Mouse (Mus musculus) heart, adult 11 months (tissue): ENCODE measurements around the gene Chrm4.

ENCODE experiments used
- DNase-seq: peaks from one replicate; pipeline ENCODE4 v3.0.0; 2022

Chrm4 gene

DNA sequence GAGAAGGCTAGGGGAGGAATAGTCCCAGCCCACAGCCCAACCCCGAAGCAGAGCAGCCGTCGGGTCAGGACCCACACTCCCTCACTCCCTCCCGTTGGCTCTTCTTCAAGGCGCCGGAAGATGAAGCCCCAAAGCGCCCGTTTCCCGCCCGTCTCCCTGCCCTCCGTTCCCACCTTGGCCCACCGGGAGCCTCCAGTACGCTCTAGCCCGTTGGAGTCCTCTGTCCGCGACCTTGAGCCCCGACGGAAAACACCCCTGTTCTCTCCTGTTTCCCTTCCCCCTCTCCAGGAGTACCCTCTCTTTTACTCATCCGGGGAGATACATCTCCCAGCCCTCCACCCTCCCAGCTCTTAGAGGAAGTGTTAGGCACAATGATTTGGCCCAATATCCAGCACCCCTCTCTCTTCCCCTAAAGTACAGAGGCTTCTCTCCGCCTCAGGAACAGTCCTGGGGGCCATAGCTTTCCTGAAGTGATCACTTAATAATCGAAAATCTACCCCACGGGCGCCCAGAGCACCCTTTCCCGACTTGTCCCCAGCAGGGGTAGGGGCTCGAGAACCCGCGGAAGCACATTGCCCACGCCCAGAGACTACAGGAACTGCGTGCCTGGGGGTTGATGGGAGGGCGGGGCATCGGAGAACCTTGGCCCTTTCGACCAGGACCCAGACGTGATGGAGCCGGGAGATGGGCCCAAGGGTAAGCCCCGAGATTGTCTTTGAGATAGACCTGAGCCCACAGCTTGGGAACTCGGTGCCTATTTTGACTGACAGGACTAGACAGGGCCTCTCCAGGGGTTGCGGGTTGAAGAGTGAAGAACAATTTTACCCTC, 4.2 kb upstream of the Chrm4 start:
- DNase-seq: peak; percentile 85

DNA sequence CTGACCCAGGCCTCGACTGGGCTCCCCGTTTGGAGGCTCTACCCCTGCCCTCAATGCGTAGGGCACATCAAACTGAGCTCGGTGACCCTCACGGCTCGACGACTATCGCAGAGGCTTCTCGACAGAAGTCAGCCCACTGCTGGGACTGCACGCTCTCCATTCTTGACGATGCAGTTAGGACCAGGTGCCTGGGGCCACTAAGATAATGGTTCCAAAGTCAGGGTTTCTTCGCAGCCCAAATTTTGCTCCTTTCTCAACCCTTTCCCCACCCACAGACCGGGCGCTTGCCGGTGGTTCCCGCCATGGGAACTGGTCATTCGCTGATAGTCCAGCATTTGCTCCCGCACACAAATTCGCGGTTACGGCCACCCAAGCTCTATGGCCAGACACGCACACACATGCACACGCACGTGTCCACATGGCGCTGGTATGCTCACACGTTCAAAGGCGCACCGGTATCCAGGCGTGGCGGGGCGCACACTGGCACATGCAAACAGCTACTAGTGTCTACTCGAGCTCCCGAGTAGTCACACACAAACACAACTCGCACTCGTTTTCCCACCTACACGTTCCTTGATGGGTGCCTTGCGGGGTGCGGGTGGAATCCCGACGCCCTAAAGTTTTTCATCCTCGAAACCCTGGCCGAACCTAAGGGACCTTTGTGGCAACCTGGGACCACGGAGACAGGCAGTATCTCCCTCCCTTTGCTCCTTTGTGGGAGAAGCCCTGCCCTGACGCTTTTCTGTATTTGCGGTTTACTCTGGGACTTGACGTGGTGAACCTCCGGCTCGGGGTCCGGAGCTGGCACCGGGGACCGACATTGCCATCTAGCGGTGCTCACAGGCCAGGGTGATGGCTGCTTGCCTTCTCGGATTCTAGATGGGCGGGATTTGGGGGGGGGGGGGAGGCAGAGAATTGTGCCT, 3.4 kb upstream of the Chrm4 start:
- DNase-seq: peak; percentile 91

DNA sequence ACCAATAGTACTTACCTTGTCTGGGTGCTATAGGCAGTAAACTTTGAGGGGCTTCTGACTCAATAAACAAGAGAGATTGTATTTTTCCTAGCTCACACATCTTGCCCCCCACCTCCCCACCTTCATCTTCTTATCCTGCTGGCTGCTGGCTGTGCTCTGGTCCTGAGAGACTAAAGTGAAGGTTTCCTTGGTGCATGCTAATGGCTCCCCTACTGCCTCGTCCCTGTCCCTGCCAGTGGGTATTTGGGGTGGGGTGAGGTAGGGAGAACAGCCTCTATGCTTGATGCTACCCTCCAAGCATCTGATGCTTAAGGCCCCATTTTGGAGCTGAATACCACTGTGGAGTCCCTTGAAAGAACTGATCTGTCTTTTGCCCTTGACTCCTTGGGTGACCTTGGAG, 2.3 kb upstream of the Chrm4 start:
- DNase-seq: peak; percentile 82

DNA sequence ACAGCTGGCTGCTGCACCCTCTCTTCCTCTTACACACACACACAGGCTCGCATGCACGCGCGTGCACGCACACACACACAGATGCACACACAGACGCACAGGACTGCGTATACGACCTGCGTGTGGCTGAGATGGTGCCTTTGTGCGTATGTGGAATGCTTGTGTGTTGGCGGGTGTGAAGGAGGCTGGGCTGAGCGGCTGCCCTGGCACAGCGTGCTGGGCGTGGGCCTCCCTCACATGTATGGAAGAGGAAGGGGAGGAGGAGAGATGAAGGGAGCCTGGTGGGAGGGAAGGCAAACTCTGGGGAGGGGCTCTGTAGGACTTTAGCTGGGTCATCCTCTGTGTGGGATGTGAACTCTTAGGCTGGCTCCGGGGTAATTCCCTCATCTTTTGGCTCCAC, 1.6 kb upstream of the Chrm4 start:
- DNase-seq: peak; percentile 85

DNA sequence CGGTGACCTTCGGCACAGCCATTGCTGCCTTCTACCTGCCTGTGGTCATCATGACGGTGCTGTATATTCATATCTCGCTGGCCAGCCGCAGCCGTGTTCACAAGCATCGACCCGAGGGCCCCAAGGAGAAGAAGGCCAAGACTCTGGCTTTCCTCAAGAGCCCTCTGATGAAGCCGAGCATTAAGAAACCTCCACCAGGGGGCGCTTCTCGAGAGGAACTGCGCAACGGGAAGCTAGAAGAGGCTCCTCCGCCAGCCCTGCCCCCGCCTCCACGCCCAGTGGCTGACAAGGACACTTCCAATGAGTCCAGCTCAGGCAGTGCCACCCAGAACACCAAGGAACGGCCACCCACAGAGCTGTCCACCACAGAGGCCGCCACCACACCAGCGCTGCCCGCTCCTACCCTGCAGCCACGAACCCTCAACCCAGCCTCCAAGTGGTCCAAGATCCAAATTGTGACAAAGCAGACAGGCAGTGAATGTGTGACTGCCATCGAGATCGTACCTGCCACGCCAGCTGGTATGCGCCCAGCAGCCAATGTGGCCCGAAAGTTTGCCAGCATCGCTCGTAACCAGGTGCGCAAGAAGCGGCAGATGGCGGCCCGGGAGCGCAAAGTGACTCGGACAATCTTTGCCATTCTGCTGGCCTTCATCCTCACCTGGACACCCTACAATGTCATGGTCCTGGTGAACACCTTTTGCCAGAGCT, 931 bp downstream of the Chrm4 start:
- DNase-seq: peak; percentile 95

DNA sequence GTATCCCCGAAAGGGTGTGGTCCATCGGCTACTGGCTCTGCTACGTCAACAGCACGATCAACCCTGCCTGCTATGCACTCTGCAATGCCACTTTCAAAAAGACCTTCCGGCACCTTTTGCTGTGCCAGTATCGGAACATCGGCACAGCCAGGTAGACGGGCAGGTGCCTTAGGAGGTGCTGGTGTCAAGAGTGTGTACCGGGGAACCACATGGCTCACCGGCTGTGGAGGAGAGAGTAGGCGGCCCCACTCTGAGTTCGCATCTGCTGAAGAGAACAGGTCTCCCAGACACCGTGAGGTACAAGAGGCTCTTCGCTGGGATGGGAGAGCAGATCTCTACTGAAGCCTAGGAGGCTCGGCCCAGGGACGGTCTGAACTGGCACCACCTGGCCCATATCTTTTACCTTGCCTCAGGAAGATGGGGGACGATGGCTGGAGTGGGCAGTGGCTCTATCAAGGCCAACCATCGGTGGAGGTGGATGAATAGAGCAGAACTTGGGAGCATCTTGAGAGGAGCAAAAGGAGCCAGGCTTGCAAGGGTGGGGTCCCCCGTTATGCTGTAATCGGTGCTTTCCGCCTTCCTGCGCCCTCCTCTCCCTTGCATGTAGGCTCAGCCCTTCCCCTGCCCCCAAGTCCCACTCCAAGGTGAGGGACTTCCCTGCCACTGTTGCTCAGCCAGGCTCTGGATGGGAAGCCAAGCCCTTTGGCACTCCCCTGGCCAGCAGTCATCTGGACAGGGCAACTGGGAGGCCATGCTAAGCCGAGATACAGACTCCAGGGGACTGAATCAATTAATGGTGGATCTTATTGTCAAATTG, 1.7 kb downstream of the Chrm4 start:
- DNase-seq: peak; percentile 89

DNA sequence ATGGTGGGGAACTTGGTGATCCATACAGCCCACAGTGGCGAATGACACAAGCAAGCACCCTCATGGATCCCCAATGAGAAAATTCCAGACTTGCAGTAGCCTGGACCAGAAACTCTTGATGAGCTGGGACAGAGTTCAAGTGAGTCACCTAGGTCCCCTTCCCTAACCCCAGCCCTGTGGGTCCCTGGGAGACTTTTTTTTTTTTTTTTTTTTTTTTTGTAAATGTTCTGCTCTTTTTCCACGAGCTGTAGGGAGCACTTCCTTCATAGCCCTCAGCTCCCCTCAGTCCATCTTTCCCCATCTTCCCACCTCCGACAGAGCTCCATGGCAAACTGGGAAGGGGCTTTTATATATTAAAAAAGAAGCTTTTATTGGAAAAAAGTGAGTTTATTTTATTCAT, 2.4 kb downstream of the Chrm4 start:
- DNase-seq: no peak

DNA sequence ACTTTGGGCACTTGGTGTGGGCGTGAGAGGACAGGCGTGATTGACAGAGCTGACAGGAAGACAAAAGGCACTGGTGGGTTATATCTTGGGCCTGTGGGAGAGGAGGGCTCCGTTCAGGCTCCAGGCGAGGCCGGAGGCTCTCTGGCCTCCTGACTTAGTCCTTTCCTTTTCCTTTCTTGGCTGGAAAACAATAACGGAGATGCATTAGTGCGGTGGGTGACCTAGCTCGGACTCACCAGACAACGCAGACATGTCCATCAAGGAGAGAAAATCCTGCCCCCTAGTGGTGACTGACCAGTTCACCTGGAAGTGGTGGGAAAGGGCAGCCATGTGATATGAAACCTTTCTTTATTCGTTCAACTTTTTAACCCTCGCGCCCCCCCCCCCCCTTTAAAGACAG, 2.9 kb downstream of the Chrm4 start:
- peak; percentile 90 for DNase-seq

DNA sequence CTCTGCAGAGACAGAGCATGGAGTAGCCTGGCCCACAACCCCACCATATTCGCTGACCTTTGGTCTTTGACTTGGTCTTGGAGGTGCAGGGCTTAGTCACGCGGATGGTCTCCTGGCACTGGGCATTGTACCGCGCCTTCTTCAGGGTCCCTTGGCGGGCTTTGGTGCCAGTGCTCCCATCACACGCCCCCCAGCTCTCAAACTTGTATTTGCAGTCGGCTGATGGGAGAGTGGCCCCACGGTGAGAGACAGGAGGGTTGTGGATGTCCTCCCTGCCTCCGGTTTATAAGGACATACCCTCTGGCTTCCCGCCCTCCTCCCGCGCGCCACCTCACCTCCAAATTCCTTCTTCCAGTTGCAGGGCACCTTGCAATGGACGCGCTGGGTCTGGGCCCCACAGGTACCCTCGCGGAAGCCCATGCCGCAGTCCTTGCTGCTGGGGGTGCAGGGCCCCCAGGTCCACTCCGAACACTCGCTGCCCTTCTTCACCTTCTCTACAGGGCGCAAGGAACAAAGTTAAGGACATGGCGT, 3.8 kb downstream of the Chrm4 start:
- DNase-seq: peak; percentile 92

DNA sequence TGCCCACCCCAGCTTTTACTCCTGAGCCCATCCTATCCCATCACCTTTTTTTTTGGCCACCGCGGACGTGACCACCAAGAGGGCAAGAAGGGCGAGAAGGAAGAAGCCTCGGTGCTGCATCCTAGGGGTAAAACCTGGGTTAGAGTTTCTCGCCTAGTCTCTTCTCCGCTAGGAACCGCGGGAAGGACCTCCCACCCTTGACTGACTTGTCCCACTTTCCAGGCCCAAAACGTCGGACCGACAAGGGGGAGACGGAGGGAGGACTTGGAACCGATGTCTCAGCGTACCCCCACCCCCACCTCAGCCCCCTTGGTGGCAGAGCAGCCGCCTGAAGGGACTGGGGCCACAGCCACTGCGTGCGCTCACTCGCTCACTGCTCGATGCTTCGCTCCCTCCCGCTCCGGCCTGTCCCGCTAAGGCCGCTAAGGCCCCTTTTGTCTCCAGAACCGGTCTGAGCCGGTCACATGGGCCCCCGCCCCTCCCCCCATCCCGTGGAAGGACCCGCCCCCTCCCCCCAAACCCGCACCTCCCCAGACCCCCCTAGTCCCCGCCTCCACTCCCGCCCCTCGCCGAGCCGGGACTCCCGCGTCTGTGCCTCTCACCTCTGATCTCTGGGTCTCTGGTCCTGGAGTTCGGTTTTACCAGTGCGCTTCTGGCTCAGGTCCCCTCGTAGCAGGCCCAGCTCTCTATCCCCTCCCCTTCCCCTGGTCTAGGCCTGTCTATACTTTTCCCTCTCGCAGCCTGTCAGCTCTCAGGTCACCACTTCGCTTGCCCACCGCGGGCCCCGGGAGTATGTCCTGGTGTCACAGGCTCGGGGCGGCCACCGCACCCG, 4.5 kb downstream of the Chrm4 start:
- DNase-seq: peak; percentile 93

DNA sequence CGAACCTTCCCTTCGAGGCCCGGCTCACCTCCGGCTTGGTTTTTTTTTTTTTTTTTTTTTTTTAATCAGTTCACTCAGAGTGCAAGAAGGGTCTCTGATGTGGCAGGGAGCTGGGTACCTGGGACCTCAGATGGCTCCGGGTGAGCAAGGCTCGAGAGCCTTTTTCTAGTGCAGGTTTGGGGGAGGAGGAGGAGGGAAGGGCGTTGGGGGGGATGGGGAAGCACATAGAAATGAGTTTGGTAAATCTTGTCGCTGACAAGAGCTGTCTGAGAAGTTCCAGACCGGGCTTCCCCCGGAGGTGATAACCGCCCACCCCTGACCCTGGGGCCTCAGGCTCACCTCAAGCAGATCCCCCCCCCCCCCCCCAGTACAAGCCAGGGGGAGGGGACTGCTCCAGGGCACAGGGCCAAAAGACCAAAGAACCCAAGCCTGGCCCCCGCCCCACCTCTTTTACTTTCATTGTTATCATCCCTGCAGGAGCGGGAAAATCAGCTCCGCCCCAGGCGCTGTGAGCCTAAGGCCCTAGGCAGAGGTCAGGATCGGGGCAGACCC, 5.2 kb downstream of the Chrm4 start, which contains the start of gene Mdk:
Mdk (minus strand) TSS at position 138 of the 552 bp plus-strand sequence.
- no peak for DNase-seq

DNA sequence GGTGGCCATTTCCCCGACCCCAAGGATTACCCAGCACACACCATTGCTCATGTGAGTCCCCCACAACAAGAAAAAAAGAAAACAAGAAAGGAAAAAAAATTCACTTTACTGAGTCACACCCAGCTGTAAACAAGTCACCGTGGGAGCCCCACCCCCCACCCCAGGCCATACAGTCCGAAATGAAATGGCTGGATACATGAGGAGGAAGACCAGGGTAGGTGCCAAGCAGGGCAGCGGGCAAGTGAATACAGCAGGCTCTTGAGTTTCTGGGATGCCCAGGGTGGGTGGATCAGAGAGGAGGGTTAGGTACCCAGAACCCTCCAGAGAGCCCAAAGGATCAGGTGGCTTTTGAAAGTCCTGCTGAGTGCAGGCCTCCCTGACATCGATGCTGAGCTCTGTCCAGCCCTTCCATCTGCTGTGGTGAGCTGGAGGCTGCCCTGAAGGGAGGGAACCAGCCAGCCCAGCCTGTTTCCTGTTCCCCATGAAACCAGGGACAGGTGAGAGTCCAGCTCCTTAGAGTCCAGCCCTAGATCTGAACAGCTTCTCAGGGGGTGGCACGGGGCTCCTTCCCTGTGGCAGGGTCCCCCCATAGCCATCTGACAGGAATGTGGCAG, 5.8 kb downstream of the Chrm4 start:
- peak; percentile 90 for DNase-seq

DNA sequence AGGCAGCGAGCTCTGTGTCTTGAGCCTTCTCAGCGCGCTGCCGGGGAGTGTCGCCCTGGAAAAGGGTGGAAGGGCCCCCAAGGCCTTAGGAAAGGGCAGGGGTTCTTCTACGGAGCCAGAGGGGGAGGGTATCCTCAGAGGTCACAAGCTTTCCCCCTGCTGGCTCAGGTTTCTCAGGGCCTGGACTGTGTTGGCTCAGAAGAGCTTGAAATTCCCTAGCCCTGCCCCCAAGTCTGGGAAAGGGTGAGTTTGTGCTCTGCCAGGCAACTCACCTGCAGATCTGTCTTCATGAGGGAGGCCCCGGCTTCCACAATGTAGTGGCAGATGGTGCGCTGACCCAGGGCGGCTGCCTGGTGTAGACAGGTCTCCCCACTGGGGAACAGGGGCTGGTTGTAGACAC, 6.4 kb downstream of the Chrm4 start:
- no peak for DNase-seq

DNA sequence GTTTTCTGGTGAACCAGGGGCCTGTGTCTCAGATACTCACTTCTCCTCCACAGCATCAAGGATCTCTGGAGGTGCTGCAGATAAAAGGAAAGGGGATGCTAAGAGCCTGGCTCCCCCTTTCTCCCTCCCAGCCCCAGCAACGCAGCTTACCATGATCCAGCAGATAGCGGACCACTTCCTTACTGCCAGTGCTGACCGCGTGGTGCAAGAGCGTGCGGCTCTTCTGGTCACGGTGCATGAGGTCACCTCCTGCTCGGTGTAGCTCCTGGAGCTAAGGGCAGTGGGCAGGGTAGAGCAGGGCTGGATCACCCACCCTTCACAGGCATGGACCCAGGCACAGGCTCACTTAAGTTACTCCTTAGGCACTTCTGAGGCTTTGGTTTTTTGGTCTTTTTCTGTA, 7.0 kb downstream of the Chrm4 start:
- DNase-seq: no peak

DNA sequence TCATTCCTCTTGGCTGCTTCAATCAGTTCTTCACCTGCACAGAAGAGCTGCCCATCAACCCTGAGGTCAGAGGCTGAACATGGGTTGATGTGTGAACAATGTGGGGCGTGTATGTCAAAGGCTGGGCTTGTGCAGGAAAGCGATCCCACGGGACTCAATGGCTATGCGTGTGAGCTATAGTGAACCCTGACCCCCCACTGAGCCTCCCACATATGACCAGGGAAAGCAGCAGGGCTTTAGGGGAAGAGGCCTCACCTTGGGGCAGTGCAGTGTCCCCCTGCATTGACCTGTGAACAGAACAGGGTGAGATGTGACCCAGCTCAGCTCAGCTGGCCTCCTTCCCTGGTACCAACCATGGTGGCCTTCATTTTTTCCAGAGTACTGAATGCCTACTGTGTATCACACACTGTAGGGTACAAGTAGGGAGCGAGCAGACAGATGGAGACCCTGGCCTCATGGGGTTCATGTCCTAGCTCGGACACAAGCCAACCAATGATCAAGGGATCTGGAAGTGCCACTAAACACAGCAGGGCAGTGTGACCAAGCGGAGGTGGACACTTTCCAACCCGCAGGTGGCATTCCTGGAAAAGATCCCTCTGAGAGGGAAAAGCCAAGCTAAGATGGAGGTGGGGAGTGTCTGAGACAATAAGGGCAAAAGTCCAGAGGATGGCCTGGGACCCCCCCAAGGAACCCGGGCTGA, 7.9 kb downstream of the Chrm4 start:
- DNase-seq: no peak

DNA sequence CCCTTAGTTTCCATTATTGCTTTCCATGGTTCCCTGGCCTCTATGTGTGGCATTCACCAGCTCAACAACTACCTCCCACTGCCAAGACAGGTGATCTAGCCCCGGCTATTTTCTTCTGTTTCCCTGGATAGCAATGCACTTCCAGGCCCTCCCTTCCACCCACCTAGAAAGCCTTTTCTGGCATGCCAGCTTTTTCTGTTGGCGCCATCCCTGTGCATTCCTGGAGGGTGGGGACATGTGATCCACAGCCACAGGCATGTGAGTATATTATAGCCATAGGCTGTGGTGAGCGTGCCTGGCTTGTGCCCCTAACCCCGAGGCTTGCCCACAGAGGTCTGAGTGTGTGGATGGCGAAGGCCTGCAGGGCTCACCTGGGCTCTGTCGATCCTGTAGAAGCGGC, 9.1 kb downstream of the Chrm4 start:
- no peak for DNase-seq

DNA sequence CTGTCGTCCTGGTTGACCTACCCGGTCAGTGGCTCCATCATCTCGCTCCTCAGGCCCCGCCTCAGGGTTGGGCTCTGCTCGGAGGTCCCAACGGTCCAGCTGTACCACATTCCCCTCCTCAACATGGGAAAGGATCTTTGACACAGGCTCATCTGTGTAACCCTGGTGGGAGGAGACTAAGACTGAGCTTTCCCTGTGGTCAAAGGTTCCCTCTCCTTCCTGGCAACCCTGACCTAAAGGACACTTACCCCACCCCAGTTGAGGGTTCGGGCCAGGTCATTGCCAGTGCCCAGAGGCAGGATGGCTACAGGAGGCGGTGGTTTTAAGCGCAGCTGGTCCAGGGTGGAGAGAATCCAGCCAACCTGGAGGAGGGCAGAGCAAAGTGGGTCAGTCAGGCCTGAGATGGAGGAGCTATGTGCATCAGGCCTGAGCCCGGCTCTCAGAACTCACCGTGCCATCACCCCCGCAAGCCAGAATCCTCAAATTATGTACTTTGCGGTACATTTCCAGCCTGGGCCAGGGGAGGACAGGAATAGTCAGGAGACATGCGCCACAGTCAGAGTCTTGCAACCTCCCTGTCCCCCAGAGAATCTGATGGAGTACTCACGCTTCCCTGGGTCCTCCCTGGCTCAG, 12.4 kb downstream of the Chrm4 start:
- DNase-seq: no peak

DNA sequence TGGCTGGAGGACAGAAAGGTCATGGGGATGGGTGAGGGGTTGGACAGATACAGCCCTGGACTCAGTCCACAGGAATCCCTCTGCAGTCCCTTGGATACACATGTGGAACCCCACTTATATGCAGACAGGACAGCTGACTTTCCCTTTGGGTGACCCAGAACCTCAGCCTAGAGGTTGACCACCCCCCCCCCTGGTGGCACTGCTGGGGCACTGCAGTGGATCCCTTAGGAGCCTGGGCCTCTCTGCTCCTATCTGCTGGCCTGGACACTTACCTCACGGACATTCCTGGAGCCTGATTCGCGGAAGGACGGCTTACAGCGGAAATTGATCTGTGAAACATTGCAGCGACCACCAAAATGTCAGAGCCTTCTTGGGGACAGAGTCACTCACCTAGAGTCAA, 15.3 kb downstream of the Chrm4 start:
- DNase-seq: no peak
